In the genomic region with DNA sequence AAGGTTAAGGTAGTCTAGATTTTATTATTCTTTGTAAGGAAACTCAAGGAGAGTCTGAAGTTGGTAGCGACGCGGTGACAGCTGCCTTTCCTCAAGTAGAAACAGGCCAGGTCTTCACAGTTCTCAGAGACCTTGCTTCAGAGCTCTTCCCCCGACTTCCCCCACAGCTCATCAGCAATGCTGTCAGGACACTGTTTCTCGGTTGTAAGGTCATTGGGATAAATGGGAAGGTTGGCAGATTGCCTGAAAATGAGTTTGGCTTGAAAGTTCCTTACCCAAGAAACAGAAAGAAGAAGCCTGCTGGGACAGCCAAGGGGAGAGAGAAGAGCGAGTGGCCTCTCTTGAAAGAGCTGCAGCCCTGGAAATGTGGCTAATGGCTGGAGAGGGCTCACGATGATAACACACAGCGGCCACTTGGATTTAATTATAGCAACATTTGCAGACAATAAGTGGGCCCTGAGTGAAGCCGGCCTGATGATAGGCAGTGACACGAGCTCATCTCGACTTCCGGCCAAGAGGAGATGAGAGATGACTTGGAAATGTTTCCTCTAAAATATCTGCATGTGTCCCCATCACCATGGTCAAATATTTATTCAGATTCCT, we compare ENCODE assay signal across 11 mouse cellular contexts.
DNase-seq lines count a peak whose midpoint lies in the region; ATAC-seq and TF ChIP-seq lines count a peak whose summit lies in the region.
"Had no signal": no experiment of that assay in that cellular context is flagged by ENCODE, and none has a peak within 500 bp of the region (broad histone marks: within the 10 kb centered on the region; RNA-seq: fewer than 3 reads in every experiment).

No protein-coding gene starts in this region.

- no peak for TF ChIP-seq CTCF in lung, embryonic 14.5 days (IDR thresholded peaks at IDR 0.05; ENCODE audit: low read depth)
- TF ChIP-seq CTCF in lung, adult 2 months (IDR thresholded peaks at IDR 0.05; ENCODE audit: insufficient read depth, low read length), result no peak

- ATAC-seq in cerebellum, adult (ENCODE audit: insufficient number of reproducible peaks, low FRiP score, low TSS enrichment), result no peak
- peak; percentile 90 for ATAC-seq in lung, embryonic 14.5 days (ENCODE audit: insufficient read depth)

- no peaks in the 10 kb centered on the region for H3K36me3 ChIP-seq in lung, embryonic 14.5 days (ENCODE audit: insufficient read depth)

- H3K27me3 ChIP-seq in lung, embryonic 14.5 days (ENCODE audit: insufficient read depth, low read length), result no peaks in the 10 kb centered on the region

- 27% methylated on average over 12 of the region's 12 CpGs for WGBS in lung, embryonic 14.5 days
- 55% methylated on average over 12 of the region's 12 CpGs for WGBS in lung, adult 2 months

- H3K4me1 ChIP-seq in lung, embryonic 14.5 days (ENCODE audit: insufficient read depth), result no peaks in the 10 kb centered on the region; the same call in 1 of the 2 replicates
- H3K4me1 ChIP-seq in lung, adult 2 months (ENCODE audit: control insufficient read depth, insufficient read depth, low read length), result no peaks in the 10 kb centered on the region

- peak overlapping the region; percentile 42; the same call in 1 of the 2 replicates for H3K27ac ChIP-seq in lung, embryonic 14.5 days (ENCODE audit: low read depth)

- no peak for TF ChIP-seq POLR2A in lung, adult 2 months (IDR thresholded peaks at IDR 0.05; ENCODE audit: borderline replicate concordance, extremely low read depth, low read depth, low read length)

- H3K4me3 ChIP-seq in lung, embryonic 14.5 days (ENCODE audit: low read depth, low read length), result no peak overlapping the region
- no peak overlapping the region for H3K4me3 ChIP-seq in lung, adult 2 months (replicated peaks; ENCODE audit: extremely low read depth, low read depth, low read length)
- H3K4me3 ChIP-seq: erythroblast, embryonic 14.5 days had no signal

- H3K9ac ChIP-seq in lung, embryonic 14.5 days, result no peak overlapping the region

- peak; percentile 20 to 29 for DNase-seq in cerebellum, postnatal 10 days
- peak; percentile 97 for DNase-seq in lung, embryonic 14.5 days
- DNase-seq in lung, adult 2 months, result no peak
- DNase-seq in heart, adult 9 months (ENCODE audit: low spot score in 2 of 2), result peak; percentile 4 to 5
- peak; percentile 48 for DNase-seq in lung, postnatal 36 days
- no peak for DNase-seq in frontal cortex, postnatal 10 days (ENCODE audit: low spot score in 2 of 2)
- no peak for DNase-seq in gastrocnemius, postnatal 4 days (ENCODE audit: low spot score in 2 of 2)
- DNase-seq: cerebellum, adult 18-20 months; thymus, adult 2 months had no signal

- peak overlapping the region; percentile 25 for H3K4me2 ChIP-seq in lung, embryonic 14.5 days

- H3K9me3 ChIP-seq in lung, embryonic 14.5 days (ENCODE audit: low read depth, low read length), result no peaks in the 10 kb centered on the region

Comparison
In these comparisons a context has a peak if more than half of its experiments do, and no peak if none do; other contexts are left out.
1. DNase-seq: peak in cerebellum, postnatal 10 days (2 of 2), lung, embryonic 14.5 days (single experiment), heart, adult 9 months (2 of 2) and lung, postnatal 36 days (single experiment); none in lung, adult 2 months (single experiment), frontal cortex, postnatal 10 days (0 of 2) and gastrocnemius, postnatal 4 days (0 of 2).